Comparison of ENCODE assay signal across 8 mouse cellular contexts in genomic region chr19:5793116-5793515, GRCm38 (mm10). TPM values are rescaled to one million over a fixed set of nuclear protein-coding genes. Genes with fewer than 3 reads are reported as not detected.
A peak's percentile ranks its signal among the peaks of the same experiment; 100 is the strongest.
DNase-seq lines count a peak whose midpoint lies in the region; ATAC-seq and TF ChIP-seq lines count a peak whose summit lies in the region.

No protein-coding gene starts in this region.

- no peaks in the 10 kb centered on the region for H3K27me3 ChIP-seq in heart, embryonic 11.5 days (ENCODE audit: control insufficient read depth, insufficient read depth, low read length)
- no peaks in the 10 kb centered on the region for H3K27me3 ChIP-seq in lung, embryonic 16.5 days (ENCODE audit: control insufficient read depth, insufficient read depth, low read depth, low read length)
- H3K27me3 ChIP-seq in small intestine, adult 2 months (ENCODE audit: control insufficient read depth, insufficient read depth, low read length), result no peaks in the 10 kb centered on the region

- 0% methylated on average over 2 of the region's 2 CpGs for WGBS in heart, embryonic 11.5 days (ENCODE audit: insufficient replicate concordance)
- 3% methylated on average over 2 of the region's 2 CpGs for WGBS in lung, embryonic 16.5 days
- 2% methylated on average over 2 of the region's 2 CpGs for WGBS in small intestine, adult 2 months

- H3K4me2 ChIP-seq in heart, embryonic 11.5 days, result no peak overlapping the region
- no peak overlapping the region for H3K4me2 ChIP-seq in lung, embryonic 16.5 days (ENCODE audit: low read depth, low read length)

- H3K4me3 ChIP-seq in heart, embryonic 11.5 days (ENCODE audit: low read depth, low read length), result no peak overlapping the region
- H3K4me3 ChIP-seq in lung, embryonic 16.5 days (ENCODE audit: low read length), result no peak overlapping the region
- H3K4me3 ChIP-seq in small intestine, adult 2 months (ENCODE audit: low read depth, low read length), result no peak overlapping the region

- H3K9me3 ChIP-seq in heart, embryonic 11.5 days (replicated peaks; ENCODE audit: control insufficient read depth, low read length), result no peaks in the 10 kb centered on the region
- no peaks in the 10 kb centered on the region for H3K9me3 ChIP-seq in lung, embryonic 16.5 days (ENCODE audit: control insufficient read depth, low read length)

- 0 out of 2 replicates have a peak overlapping the region, but pooled peaks have one; percentile 10 for H3K27ac ChIP-seq in heart, embryonic 11.5 days (ENCODE audit: low read depth, low read length)
- H3K27ac ChIP-seq in lung, embryonic 16.5 days (ENCODE audit: low read length), result no peak overlapping the region
- H3K27ac ChIP-seq in small intestine, adult 2 months (ENCODE audit: insufficient read depth, low read depth, low read length), result peak overlapping the region; percentile 18; the same call in 1 of the 2 replicates

- no peak for TF ChIP-seq POLR2A in small intestine, adult 2 months (IDR thresholded peaks at IDR 0.05; ENCODE audit: low read depth, low read length)

- DNase-seq in adrenal gland, postnatal 10 days, result peak; percentile 62
- no peak for DNase-seq in adrenal gland, adult 8-10 months
- peak; percentile 86 for DNase-seq in ES-CJ7 (ENCODE audit: low read depth, low spot score)
- DNase-seq in cerebellum, postnatal 14 days, result peak; percentile 76
- peak; percentile 86 for DNase-seq in kidney, adult 9 months

- no peak for TF ChIP-seq CTCF in small intestine, adult 2 months (IDR thresholded peaks at IDR 0.05; ENCODE audit: extremely low read depth, insufficient read length, insufficient replicate concordance, low read depth, low read length)

- 0 out of 2 replicates have a peak, but pooled peaks have one; percentile 16 for ATAC-seq in heart, embryonic 11.5 days (replicated peaks; ENCODE audit: insufficient number of reproducible peaks, low FRiP score, low TSS enrichment)
- ATAC-seq in lung, embryonic 16.5 days (ENCODE audit: low read depth), result peak; percentile 62

- H3K36me3 ChIP-seq in heart, embryonic 11.5 days (ENCODE audit: control insufficient read depth, insufficient read depth, low read length), result peaks cover 23% of the 10 kb centered on the region
- peaks cover 32% of the 10 kb centered on the region for H3K36me3 ChIP-seq in lung, embryonic 16.5 days (ENCODE audit: control insufficient read depth, insufficient read depth, low read length)
- H3K36me3 ChIP-seq in small intestine, adult 2 months (ENCODE audit: control insufficient read depth, insufficient read depth, low read length), result peaks cover 28% of the 10 kb centered on the region

- peaks cover 23% of the 10 kb centered on the region for H3K4me1 ChIP-seq in heart, embryonic 11.5 days (ENCODE audit: control insufficient read depth, insufficient read depth, low read length)
- H3K4me1 ChIP-seq in lung, embryonic 16.5 days (replicated peaks; ENCODE audit: control insufficient read depth, insufficient read depth, low read length), result peaks cover 15% of the 10 kb centered on the region
- no peaks in the 10 kb centered on the region; the same call in 1 of the 2 replicates for H3K4me1 ChIP-seq in small intestine, adult 2 months (ENCODE audit: control insufficient read depth, insufficient read depth, insufficient read length, low read length)

- H3K9ac ChIP-seq in heart, embryonic 11.5 days (ENCODE audit: low read depth, low read length), result no peak overlapping the region
- no peak overlapping the region for H3K9ac ChIP-seq in lung, embryonic 16.5 days (ENCODE audit: low read length)

RNA-seq across cellular contexts. Expression of gene Scyl1, which starts 21.9 kb away (rescaled TPM):
- total RNA-seq in adrenal gland, postnatal 10 days (2021), result 10 to 100 TPM; 86.7 to 96.5 TPM
- 100 to 1,000 TPM; 112 to 147 (median 124) TPM for total RNA-seq in adrenal gland, adult 8-10 months (2022)
- polyA plus RNA-seq in heart, embryonic 11.5 days (2014; fragmentation: Nextera tagmentation; extraction: Ambion mirVana), result 54.8 and 59.4 TPM in 2 replicates
- 76.3 and 83.2 TPM in 2 replicates for polyA plus RNA-seq in lung, embryonic 16.5 days (2015; fragmentation: Nextera tagmentation; extraction: Ambion mirVana)
- 37.1 and 52.5 TPM in 2 replicates for polyA plus RNA-seq in small intestine, adult 2 months (2012; rRNA removed)

RNA-seq across cellular contexts. Expression of gene Ltbp3, which starts 52.4 kb away (rescaled TPM):
- total RNA-seq in adrenal gland, postnatal 10 days (2021), result 100 to 1,000 TPM; 185 to 250 TPM
- 100 to 1,000 TPM; 254 to 451 (median 353) TPM for total RNA-seq in adrenal gland, adult 8-10 months (2022)
- 9.3 and 9.8 TPM in 2 replicates for polyA plus RNA-seq in heart, embryonic 11.5 days (2014; fragmentation: Nextera tagmentation; extraction: Ambion mirVana)
- 52.3 and 61.9 TPM in 2 replicates for polyA plus RNA-seq in lung, embryonic 16.5 days (2015; fragmentation: Nextera tagmentation; extraction: Ambion mirVana)
- polyA plus RNA-seq in small intestine, adult 2 months (2012; rRNA removed), result 28.2 and 30.2 TPM in 2 replicates
